Mouse (Mus musculus) cerebellum, postnatal 4 days (tissue): Measurements from ENCODE around the gene Pkdcc.

Experiments used
- DNase-seq, 2 experiments: peaks; one replicate each; pipeline ENCODE4 v3.0.0; 2022; ENCODE audit warnings: low spot score in 2 of 2, mixed read lengths in 1 of 2

Pkdcc gene

DNA sequence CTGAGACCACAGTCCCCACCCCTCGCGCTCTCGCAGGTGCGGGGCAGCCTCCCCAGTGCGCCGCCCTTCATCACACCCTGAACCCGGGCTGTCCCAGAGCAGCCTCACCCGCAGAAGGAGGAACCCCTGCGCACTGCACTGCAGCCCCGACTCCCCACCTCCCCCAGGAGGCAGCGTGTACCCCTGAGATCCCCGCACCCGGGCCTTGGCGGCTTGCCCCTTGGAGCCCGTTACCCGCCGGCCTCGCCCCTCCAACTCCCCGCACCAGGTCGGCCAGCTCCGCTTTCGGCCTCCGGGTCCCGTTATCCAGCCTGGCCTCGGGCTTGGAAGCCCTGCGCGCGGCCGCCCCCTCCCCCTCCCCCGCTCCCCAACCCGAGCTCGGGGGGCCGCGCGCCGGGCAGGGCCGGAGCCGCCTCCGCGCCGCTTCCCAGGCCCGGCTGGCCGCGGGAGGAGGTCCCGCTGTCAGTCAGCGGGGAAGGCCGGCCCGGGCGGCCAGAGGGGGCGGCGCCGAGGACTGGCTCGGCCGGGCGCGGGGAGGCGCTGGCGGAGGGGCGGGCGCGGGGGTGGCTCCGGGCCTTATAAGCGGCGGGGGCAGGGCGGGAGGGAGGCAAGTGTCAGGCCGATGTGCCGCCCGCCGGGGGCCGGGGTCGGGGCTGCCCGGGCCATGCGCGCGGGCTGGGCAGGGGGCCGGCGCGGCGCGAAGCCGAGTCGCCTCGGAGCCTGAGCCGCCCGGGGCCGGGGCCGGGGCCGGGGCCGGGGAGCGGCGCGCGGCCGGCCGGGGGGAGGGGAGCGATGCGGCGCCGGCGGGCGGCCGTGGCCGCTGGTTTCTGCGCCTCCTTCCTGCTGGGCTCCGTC, at the start of gene Pkdcc:
Gene Pkdcc, plus strand, starts transcription at position 619 of the 855 bp plus-strand sequence.
- peak; percentile 70 to 79 for DNase-seq

DNA sequence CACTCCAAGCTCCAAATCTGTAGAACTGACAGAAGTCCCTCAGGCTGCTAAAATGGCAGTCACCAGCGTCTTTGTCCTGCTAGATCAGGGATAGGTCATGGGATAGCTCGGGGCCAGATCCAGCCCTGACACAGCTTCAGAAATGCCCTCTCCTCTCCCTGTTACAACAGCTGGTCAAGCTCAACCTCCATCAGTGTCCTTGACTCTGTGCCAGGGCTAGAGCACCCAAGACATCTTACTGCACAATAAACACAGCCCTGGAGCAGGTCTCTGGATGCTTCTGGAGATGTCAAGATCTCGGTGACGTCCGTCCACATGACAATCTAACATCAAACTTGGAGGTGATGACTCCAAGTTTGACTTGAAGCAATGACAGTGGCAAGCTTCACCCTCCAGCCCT, 48.9 kb upstream of the Pkdcc start:
- no peak for DNase-seq

DNA sequence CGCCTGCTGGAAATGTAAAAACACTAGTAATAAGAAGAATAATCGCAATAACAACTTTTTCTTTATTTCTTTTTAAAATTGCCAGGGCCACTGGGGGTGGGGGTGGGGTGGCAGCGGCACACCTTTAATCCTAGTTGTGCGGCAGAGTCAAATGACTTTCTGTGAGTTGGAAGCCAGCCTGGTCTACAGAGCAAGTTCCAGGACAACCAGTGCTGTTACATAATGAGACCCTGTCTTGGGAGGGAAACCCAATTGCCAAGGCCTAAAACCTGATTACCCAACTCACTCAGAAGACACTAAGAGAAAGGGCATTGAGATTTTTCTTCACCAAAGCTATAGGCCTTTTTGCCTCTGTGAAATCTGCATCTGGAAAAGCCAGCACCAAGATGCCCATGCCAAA, 38.9 kb upstream of the Pkdcc start:
- no peak for DNase-seq

GRCm38 (mm10) chr17:83178483-83179150, 36.5 kb upstream of the Pkdcc start:
- no peak for DNase-seq

DNA sequence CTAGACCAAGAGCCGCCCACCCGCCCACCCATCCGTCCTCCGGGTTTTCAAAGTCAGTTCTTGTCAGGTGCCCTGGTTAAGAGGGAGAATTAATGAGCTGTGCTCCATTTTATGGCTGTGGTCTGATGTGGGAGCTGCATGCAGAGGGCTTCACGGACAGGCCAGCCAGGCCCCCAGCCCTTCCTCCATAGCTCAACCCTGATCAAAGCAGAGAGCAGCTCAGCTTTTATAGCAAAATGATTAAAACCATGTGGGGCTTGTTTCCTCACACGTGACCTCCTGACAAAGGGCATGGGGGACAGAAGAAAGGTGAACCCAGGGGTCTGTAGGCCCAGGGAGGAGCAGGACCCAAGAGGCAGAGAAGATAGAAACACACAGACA, 36.0 kb upstream of the Pkdcc start:
- DNase-seq = no peak

GRCm38 (mm10) chr17:83179569-83179968, 35.5 kb upstream of the Pkdcc start:
- no peak for DNase-seq

GRCm38 (mm10) chr17:83181086-83181485, 34.0 kb upstream of the Pkdcc start:
- no peak for DNase-seq

GRCm38 (mm10) chr17:83181592-83181991, 33.5 kb upstream of the Pkdcc start:
- DNase-seq = no peak

DNA sequence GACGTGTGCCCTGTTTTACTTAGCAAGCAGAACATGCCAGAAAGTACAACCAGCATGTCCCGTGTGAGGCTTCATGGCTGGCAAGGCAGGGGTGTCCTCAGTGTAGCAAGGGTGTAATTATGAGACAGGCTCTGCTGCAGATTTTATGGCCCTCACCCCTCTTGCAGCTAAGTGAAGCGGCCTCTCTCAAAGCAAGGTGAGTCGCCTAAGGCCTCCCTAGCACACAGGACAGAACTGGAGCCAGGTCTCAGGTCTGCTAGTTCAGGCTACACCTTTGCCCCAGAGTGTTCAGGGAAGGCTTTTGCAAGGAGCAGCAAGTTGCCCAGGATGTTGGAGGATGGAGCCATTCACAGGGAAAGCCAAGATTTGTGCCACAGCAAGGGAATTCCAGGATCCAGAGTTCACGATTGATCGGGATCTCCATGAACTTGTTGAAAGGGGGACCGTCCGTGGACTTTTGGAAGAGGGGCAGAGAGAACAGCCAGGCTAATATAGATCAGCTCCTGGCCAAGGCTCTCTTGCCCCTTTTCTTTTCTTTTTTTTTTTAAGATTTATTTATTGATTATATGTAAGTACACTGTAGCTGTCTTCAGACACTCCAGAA, 32.9 kb upstream of the Pkdcc start:
- DNase-seq = no peak

DNA sequence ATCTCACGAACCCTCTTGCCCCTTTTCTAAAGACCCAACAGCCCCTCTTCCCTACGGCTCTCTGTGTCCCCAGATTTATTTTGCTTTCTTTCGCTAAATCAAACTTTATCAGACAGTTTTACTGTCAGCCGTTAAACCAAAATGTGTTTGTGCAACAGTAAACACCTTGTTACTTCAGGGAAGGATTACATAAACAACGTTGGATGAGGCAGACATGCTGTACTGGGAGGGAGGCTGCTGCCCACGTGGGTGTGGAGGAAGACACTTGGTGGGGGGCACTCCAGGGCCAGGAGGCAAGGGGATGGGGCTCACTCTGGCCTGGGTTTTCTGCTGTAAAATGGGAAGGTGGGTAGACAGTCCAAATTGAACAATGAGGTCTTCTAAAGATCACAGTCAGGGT, 32.3 kb upstream of the Pkdcc start:
- no peak for DNase-seq

GRCm38 (mm10) chr17:83187751-83188565, 27.1 kb upstream of the Pkdcc start:
- DNase-seq = no peak

DNA sequence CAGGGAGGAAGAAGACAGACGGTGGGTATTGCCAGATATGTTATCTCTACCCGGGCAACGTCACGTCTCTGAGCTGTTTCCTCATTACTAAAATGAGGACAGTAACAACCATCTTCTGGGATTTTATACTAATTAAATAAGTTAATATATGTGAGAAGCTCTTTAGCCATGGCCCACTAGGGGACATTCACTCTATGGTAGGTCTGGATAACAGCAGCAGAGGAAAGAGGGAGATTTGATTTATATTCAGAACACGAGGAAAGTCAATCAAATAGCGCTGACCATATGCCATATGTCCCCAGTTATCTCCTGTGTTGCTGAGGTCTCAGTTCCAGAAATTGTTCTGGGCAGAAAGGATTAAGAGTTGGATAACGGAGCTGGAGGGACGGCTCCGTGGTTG, 24.3 kb upstream of the Pkdcc start:
- DNase-seq = no peak

DNA sequence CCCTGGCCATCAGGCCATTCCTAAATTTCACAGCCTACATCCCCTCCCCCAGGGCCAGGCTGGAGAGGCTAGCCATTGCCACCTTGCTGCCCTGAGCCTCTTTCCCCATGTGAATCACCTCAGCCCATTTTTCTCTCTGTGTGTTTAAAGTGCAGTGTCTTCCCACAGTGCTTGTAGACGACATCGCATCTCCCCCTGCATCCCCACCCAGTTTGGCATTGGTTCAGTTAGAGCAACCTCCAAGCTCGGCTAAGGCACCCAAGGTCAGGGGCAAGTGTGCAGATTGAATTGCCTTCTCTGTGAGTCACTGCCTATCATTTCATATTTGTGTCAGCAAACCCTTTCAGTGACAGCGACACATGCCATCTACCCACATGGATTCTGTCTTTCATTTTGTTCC, 20.6 kb upstream of the Pkdcc start:
- DNase-seq = no peak

DNA sequence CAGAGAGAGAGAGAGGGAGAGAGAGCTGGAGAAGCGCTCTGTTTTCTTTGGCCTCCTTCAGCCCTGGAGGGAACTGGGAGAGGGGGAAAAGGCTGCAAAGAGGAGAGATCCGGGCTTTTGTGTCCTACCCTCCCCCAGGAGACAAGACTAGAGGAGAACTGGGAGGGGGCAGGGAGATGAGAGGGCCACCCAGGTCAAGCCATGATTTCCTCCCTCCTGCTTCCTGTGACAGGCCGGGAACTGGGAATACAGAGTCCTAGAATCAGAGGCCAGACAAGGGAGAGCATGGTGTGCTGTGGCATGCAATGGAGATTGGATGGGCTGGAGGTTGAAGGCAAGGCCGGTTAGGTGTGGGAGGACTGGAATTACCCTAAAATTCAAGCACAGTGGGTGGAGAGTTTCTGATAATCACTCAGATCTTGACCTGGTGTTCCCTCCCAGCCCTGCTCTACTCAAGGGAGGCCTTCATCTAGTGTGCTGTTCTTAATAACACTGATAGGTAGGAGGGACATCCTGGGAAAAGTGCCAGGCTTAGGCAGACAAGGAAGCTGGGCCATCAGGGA, 17.6 kb upstream of the Pkdcc start:
- DNase-seq = no peak

DNA sequence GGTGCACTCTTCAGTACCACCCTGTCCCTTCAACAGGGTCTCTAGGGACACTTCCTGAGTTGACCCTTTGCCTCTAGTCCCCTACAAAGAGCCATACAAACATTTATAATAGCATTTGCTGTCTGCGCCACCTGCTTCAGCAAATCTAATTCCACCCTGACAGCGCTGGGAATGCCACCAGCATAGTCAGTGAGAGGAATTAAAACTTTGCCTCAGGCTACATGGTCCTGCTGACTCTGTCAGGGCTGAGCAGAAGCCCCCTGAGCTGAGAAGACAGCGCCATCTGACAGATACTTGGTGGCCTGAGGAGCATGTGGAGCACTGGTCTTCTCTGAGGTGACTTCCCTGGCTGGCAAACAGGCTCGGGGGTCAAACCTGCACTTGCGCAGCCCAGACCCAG, 14.6 kb upstream of the Pkdcc start:
- no peak for DNase-seq

GRCm38 (mm10) chr17:83201257-83201656, 13.8 kb upstream of the Pkdcc start:
- DNase-seq = no peak

- DNase-seq = no peak
These were observed 11.3 kb upstream of the Pkdcc start for GRCm38 (mm10) chr17:83203692-83204383.

GRCm38 (mm10) chr17:83207296-83207695, 7.8 kb upstream of the Pkdcc start:
- no peak for DNase-seq

DNA sequence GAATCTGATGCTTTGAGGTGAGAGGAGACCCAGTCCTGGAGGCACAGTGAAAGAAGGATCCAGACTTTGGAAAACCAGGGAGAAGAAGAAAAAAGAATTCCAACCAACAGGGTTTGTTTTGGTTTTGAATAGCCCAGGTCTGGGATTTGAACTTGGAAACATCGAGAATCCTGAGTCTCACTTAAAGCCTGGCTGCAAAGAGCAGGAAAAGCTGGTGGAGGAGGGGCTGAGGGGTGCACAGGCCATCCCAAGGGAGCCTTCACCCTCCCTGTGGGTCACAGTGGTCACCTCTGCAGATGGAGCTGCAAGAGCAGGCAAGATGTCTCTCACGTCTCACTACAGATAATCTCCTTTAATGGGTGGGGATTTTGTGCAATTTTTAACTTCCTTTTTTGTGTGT, 6.6 kb upstream of the Pkdcc start:
- DNase-seq = no peak

GRCm38 (mm10) chr17:83210531-83210930, 4.6 kb upstream of the Pkdcc start:
- DNase-seq = no peak

DNA sequence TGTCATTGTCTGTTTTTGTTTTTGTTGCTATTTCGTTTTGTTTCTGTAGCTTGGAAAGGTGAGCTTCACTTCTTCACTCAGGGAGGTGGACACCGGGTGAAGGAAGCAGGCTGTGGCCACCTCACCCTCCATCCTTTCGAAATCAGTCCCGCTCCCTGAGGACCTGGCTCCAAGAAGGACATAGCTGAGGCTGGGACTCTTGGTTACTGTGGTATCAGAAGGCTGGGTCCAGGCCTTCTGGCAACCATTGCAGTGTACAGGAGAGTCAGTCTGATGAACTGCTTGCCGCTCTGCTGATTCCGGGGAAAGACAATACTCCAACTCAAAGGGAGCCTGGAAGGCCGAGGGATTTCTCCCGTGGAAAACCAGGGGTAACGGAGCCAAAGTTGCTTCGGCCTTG, 3.9 kb upstream of the Pkdcc start:
- DNase-seq = no peak
